8 mouse cellular contexts compared by ENCODE assay signal in genomic region chr12:85598611-85599477, GRCm38 (mm10). TPM values are rescaled to one million over a fixed set of nuclear protein-coding genes. Genes with fewer than 3 reads are reported as not detected.
DNase-seq lines count a peak whose midpoint lies in the region; ATAC-seq lines count a peak whose summit lies in the region.

TSS of gene Jdp2 (plus strand) at chr12:85599027.

- H3K4me2 ChIP-seq in intestine, embryonic 15.5 days (replicated peaks): peak within 1 kb of the TSS; percentile 96
- peak within 1 kb of the TSS; percentile 67 for H3K4me2 ChIP-seq in midbrain, embryonic 11.5 days

- peak; percentile 95 to 97 for DNase-seq in adrenal gland, adult (ENCODE audit: inconsistent age in 2 of 2, low spot score in 1 of 2)
- DNase-seq in embryo, embryonic 11 days: peak; percentile 85
- peak; percentile 93 to 98 for DNase-seq in gastrocnemius, postnatal 36 days
- peak; percentile 84 for DNase-seq in left cerebral cortex, postnatal 4 days
- DNase-seq in midbrain, embryonic 11.5 days (ENCODE audit: low spot score, missing footprints): peak; percentile 96
- peak; percentile 78 to 83 for DNase-seq in right cerebral cortex, postnatal 36 days (ENCODE audit: low spot score in 2 of 2)
- DNase-seq in urinary bladder, postnatal 4 days (ENCODE audit: low spot score in 2 of 2): peak; percentile 91 to 93

- H3K9ac ChIP-seq in intestine, embryonic 15.5 days: peak within 1 kb of the TSS; percentile 88
- peak within 1 kb of the TSS; percentile 86 for H3K9ac ChIP-seq in midbrain, embryonic 11.5 days (ENCODE audit: low read length)

- intact Hi-C loops in gastrocnemius, postnatal 36 days (cut with DNase I): loop anchor here (5.0 kb wide), 1 partner anchor 43 kb away; no protein-coding TSS in a partner anchor
- intact Hi-C loops in left cerebral cortex, postnatal 4 days (cut with DNase I): no loop called here

- H3K36me3 ChIP-seq in intestine, embryonic 15.5 days: no peaks in the 10 kb centered on the region
- no peaks in the 10 kb centered on the region for H3K36me3 ChIP-seq in midbrain, embryonic 11.5 days (ENCODE audit: control insufficient read depth, insufficient read depth, low read length)

- H3K27me3 ChIP-seq in intestine, embryonic 15.5 days (replicated peaks): no peaks in the 10 kb centered on the region
- H3K27me3 ChIP-seq in midbrain, embryonic 11.5 days (ENCODE audit: control insufficient read depth, insufficient read depth, low read length): peaks cover 5% of the 10 kb centered on the region; the same call in 1 of the 2 replicates

- peak within 1 kb of the TSS; percentile 92 for H3K27ac ChIP-seq in intestine, embryonic 15.5 days
- H3K27ac ChIP-seq in midbrain, embryonic 11.5 days (ENCODE audit: low read depth, low read length): peak within 1 kb of the TSS; percentile 12; the same call in 1 of the 2 replicates

- WGBS in intestine, embryonic 15.5 days: under 1% methylated on average over 75 of the region's 90 CpGs
- WGBS in midbrain, embryonic 11.5 days: under 1% methylated on average over 68 of the region's 90 CpGs

- no peaks in the 10 kb centered on the region for H3K9me3 ChIP-seq in intestine, embryonic 15.5 days
- no peaks in the 10 kb centered on the region for H3K9me3 ChIP-seq in midbrain, embryonic 11.5 days (ENCODE audit: control insufficient read depth, low read length)

- peak; percentile 92 for ATAC-seq in intestine, embryonic 15.5 days
- ATAC-seq in midbrain, embryonic 11.5 days (ENCODE audit: low FRiP score): peak; percentile 91

- peak within 1 kb of the TSS; percentile 84 for H3K4me3 ChIP-seq in intestine, embryonic 15.5 days (replicated peaks)
- H3K4me3 ChIP-seq in midbrain, embryonic 11.5 days (ENCODE audit: low read depth, low read length): peak within 1 kb of the TSS; percentile 79

- peaks cover 34% of the 10 kb centered on the region for H3K4me1 ChIP-seq in intestine, embryonic 15.5 days (replicated peaks)
- H3K4me1 ChIP-seq in midbrain, embryonic 11.5 days (ENCODE audit: control insufficient read depth, insufficient read depth, low read length): peaks cover 6% of the 10 kb centered on the region

RNA-seq across cellular contexts. Expression of gene Jdp2, which starts in this region (rescaled TPM):
- 1 to 10 TPM; 4.6 to 4.9 TPM for total RNA-seq in gastrocnemius, postnatal 36 days (2021)
- polyA plus RNA-seq in intestine, embryonic 15.5 days (2015; fragmentation: Nextera tagmentation; extraction: Ambion mirVana): 0.62 and 0.74 TPM in 2 replicates
- total RNA-seq in left cerebral cortex, postnatal 4 days (2021): 10 to 100 TPM; 16.4 to 19.1 TPM
- 0.11 and 0.29 TPM in 2 replicates for polyA plus RNA-seq in midbrain, embryonic 11.5 days (2014; fragmentation: Nextera tagmentation; extraction: Ambion mirVana)

Comparison
In these comparisons a context has a peak if more than half of its experiments do, and no peak if none do; other contexts are left out.
1. Peak in every context shown above with its lines: DNase-seq, ATAC-seq, H3K4me3 ChIP-seq and H3K27ac ChIP-seq.
2. Peak in ATAC-seq, H3K4me3 ChIP-seq, H3K27ac ChIP-seq, H3K9ac ChIP-seq and H3K4me2 ChIP-seq in intestine, embryonic 15.5 days; RNA of the gene not detected or under 1 TPM.
3. Peak in DNase-seq, ATAC-seq, H3K4me3 ChIP-seq, H3K27ac ChIP-seq, H3K9ac ChIP-seq and H3K4me2 ChIP-seq in midbrain, embryonic 11.5 days; RNA of the gene not detected or under 1 TPM.